Mouse (Mus musculus) naive thymus-derived CD4-positive, alpha-beta T cell, adult 2 months (primary cell): ENCODE results near the gene Ralgps1.

Source experiments
- DNase-seq: peaks from one replicate; pipeline ENCODE4 v3.0.0-alpha.2; 2011; ENCODE audit warnings: low read depth

Ralgps1 gene

GRCm38 (mm10) chr2:33280525-33280924 lies 90.8 kb downstream of the Ralgps1 start:
- DNase-seq = no peak

GRCm38 (mm10) chr2:33279758-33280157 lies 91.5 kb downstream of the Ralgps1 start:
- DNase-seq = no peak

- DNase-seq = no peak
Observed at GRCm38 (mm10) chr2:33274719-33275490, 96.4 kb downstream of the Ralgps1 start.

GRCm38 (mm10) chr2:33272665-33273439 lies 98.4 kb downstream of the Ralgps1 start:
- DNase-seq = no peak

DNA sequence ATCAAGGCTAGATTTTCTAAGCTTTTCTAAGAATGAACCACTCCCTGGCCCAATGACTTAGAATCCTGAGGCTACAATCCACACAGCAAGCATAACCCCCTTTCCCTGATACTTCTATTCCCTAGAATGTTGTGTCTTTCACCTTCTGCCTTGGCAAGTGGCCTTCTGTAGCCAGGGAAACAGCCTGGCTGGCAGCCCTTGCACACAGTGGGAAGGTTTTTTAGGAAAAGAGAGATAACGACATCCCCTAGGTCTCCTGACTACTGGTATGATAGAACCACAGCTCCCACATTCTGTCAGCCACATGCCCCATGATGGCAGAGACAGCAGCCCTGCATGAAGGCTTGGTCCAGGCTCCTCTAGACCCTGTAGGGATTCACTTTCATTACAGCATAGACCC lies 99.8 kb downstream of the Ralgps1 start:
- DNase-seq = no peak

GRCm38 (mm10) chr2:33270569-33270968 lies 100.7 kb downstream of the Ralgps1 start:
- no peak for DNase-seq

- DNase-seq = no peak
Observed at GRCm38 (mm10) chr2:33269132-33269493, 102.2 kb downstream of the Ralgps1 start.

DNA sequence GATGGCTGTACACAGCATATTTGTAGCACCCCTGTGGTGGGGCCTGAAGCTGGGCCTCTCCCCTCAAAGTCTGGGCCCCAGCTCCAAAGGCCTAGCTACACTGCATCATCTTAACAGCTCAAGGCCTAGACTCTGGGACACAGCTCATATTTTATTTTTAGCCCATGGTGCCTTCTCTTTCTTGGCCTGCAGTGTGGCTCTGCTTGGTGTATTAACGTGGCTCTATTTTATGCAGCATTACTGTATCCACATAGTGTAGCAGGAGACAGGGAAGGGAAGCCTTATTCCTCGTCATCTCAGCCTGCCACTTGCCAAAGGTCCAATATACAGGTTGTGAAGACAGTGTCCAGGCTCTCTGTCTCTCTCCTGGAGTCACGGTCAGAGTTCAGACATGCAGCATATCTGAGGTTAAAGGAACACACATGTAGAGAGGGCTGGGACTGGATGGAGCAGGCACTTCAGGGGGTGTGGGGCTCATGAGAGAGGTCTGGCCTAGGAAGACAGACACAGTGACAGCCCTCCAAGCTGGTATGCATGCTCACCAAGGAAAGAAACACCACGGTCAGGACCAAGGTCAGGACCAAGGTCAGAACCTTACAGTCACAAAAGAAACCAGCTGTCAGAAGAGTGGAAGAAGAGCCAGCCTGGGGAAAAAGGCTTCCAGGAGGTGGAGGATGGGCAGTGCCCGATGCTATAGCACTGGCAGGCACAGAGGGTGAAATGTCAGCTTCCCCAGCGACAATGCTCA lies 102.7 kb downstream of the Ralgps1 start:
- DNase-seq = no peak

DNA sequence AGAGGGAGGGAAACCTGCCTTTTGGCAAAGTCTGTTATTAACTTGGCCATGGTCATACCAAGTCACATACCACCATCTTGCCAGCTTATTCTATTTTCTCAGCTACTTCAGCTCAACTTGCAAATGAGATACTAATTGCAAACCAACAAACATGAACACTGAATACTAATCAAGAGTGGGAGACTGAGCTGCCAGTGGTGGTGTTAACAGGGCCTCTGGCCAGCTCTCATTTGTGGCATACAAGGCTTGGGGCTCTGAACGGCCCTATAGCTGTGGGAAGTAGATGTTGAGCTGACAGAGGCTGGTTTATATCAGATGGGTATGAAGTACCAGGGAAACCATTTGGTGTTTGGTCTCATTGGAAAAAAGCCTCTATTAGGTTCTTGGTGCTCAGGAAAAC lies 104.2 kb downstream of the Ralgps1 start:
- DNase-seq = no peak

- DNase-seq = no peak
Observed at GRCm38 (mm10) chr2:33265793-33266192, 105.5 kb downstream of the Ralgps1 start.

- DNase-seq = no peak
Observed at GRCm38 (mm10) chr2:33261475-33261874, 109.8 kb downstream of the Ralgps1 start.

- DNase-seq = no peak
Observed at GRCm38 (mm10) chr2:33260772-33261171, 110.5 kb downstream of the Ralgps1 start.

GRCm38 (mm10) chr2:33256769-33257537 lies 114.3 kb downstream of the Ralgps1 start:
- no peak for DNase-seq

GRCm38 (mm10) chr2:33254318-33254985 lies 116.8 kb downstream of the Ralgps1 start:
- DNase-seq = no peak

- no peak for DNase-seq
Observed at GRCm38 (mm10) chr2:33253572-33254190, 117.6 kb downstream of the Ralgps1 start.

DNA sequence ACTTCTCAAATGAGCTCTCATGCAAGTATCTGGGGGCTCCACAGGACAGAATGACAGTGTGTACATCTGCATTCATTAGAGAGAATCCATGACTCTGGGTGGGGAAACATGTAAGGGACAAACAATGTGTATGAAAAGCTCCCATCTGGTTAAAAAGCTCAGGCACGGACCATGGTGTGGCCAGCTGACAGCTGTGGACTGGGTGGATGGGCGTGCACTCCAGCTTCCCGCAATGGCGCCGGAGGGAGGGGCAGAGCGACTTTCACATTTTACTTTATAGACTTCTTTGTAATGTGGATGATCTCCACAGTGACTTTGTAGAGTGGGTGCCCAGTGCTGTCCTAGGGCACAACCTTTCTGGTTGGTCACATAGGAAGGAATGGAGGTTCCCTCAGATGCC lies 118.5 kb downstream of the Ralgps1 start:
- no peak for DNase-seq

DNA sequence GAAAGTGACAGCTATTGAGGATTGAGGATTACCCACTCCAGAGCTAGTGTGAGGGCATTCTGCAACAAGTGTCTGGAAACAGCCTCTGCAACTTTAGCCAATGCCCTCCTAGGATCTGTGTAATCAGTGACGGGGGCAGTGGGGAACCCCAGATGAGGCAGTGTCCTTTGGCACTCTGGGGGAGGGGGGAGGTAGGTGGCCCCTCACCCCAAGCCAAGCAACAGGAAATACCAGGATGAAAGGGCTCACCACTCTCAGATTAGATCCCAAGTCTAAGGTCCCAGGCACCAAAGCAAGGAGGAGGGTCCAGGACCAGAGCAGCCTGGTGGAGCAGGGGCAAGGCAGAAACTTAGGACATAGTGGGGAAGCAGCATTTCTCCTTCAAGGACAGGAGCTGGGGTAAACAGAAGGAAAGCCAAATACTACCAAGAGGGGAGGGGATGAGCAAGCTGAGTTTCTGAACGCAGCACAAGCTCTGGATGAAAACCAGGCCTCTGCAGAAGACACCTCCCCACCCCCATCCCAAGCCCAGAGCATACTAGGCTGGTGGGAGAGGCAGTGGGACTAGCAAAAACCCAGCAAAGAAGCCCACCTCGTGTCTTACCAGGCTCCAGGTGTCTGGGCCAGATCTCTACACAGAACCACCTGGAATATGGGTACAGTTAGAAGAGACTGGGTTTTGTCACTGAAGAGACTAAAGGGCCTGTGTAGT lies 121.2 kb downstream of the Ralgps1 start:
- no peak for DNase-seq

GRCm38 (mm10) chr2:33248549-33248948 lies 122.7 kb downstream of the Ralgps1 start:
- no peak for DNase-seq

DNA sequence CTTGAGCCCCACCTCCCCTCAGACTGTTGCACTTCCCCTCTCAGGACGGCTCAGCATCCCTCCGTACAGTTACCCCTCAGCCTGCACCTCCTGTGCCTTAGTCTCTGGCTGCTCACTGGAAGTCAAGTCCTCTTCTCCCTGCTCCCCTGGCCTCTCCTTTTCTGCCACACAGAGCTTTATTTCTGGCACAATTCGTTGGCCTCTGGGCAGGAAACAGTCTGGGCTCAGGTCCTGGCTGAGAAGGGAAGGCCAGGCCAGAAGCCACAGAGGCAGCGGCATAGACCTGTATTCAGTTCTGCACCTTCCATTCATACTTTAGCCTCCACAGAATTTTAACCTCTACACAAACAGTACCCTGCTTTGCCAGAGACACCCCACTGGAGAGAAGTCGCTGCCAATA lies 124.4 kb downstream of the Ralgps1 start:
- no peak for DNase-seq

- no peak for DNase-seq
Observed at GRCm38 (mm10) chr2:33245350-33245749, 125.9 kb downstream of the Ralgps1 start.
